Mouse (Mus musculus) heart, adult 2 months (tissue): ENCODE data around the gene Gigyf1.

Source experiments
- CTCF ChIP-seq: fragments of 200-600 bp; IDR thresholded peaks from 2 replicates; pipeline ENCODE4 v1.8.1; 2022; ENCODE audit warnings: antibody characterized with exemption, mild to moderate bottlenecking, moderate library complexity
- EP300 ChIP-seq: fragments of 200-500 bp; IDR thresholded peaks from 2 replicates; pipeline ENCODE4 v1.6.1; 2011; ENCODE audit warnings: low read depth, low read length, control low read depth; ENCODE audit not compliant: insufficient read depth
- POLR2A ChIP-seq: fragments of 200-500 bp; IDR thresholded peaks from 2 replicates; pipeline ENCODE4 v1.6.1; 2011; ENCODE audit warnings: mild to moderate bottlenecking, low read depth, low read length, control low read depth; ENCODE audit not compliant: insufficient read depth

GRCm38 (mm10) chr5:137521861-137522260 is 3.5 kb downstream of the Gigyf1 start:
- TF ChIP-seq CTCF (no peak), POLR2A (no peak), EP300 (no peak)
